Mouse (Mus musculus): Measurements from ENCODE around the gene Cdt1.

- no peak for TF ChIP-seq CTCF (conservative IDR thresholded peaks at IDR 0.05 in 1 of 2, IDR thresholded peaks at IDR 0.05 in 1 of 2; ENCODE audit: low read depth in 2 of 2, low read length in 2 of 2)
- TF ChIP-seq RAD21 (IDR thresholded peaks at IDR 0.05; ENCODE audit: low read depth, low read length): no peak
- no peak for TF ChIP-seq USF1 (IDR thresholded peaks at IDR 0.05; ENCODE audit: low read depth, low read length)
- TF ChIP-seq MXI1 (IDR thresholded peaks at IDR 0.05; ENCODE audit: low read depth, low read length): no peak
- 0 out of 2 replicates have a peak, but pooled peaks have one; percentile 13 for TF ChIP-seq MYC (IDR thresholded peaks at IDR 0.05; ENCODE audit: low read depth, low read length)
- no peak for TF ChIP-seq USF2 (conservative IDR thresholded peaks at IDR 0.05; ENCODE audit: low read depth, low read length)
- TF ChIP-seq EP300 (IDR thresholded peaks at IDR 0.05; ENCODE audit: low read length): no peak
- TF ChIP-seq SIN3A (IDR thresholded peaks at IDR 0.05; ENCODE audit: low read length): peak; percentile 74
- no peak for TF ChIP-seq POLR2A (IDR thresholded peaks at IDR 0.05; ENCODE audit: low read depth, low read length)
- TF ChIP-seq ELF1 (IDR thresholded peaks at IDR 0.05; ENCODE audit: low read depth, low read length): no peak
- TF ChIP-seq HCFC1 (IDR thresholded peaks at IDR 0.05; ENCODE audit: low read depth, low read length): no peak
These were observed 17.4 kb upstream of the Cdt1 start for GRCm38 (mm10) chr8:122550234-122550994.

Measured in CH12.LX (cell line).